Mouse (Mus musculus) ES-Bruce4 (cell line): Measurements from ENCODE around the gene Tcirg1. TPM values are rescaled to one million over a fixed set of nuclear protein-coding genes. Genes with fewer than 3 reads are reported as not detected.

Experiments
- H3K27ac ChIP-seq: 2 replicates; pipeline ENCODE4 v1.5.1; 2012; ENCODE audit warnings: low read length, inconsistent platforms; ENCODE audit not compliant: insufficient read depth
- H3K27me3 ChIP-seq: 2 replicates; pipeline ENCODE4 v1.6.1; 2012; ENCODE audit warnings: mild to moderate bottlenecking, low read length, inconsistent platforms; ENCODE audit not compliant: control insufficient read depth, poor library complexity, insufficient read depth, severe bottlenecking
- H3K36me3 ChIP-seq: 2 replicates; pipeline ENCODE4 v1.6.1; 2012; ENCODE audit warnings: inconsistent platforms, mild to moderate bottlenecking, low read length, moderate library complexity; ENCODE audit not compliant: control insufficient read depth, poor library complexity, insufficient read depth, severe bottlenecking
- H3K4me1 ChIP-seq: one replicate; pipeline ENCODE4 v1.8.1; 2011; ENCODE audit warnings: low read length; ENCODE audit not compliant: control insufficient read depth, insufficient read depth
- H3K4me3 ChIP-seq: 2 replicates; pipeline ENCODE4 v1.5.1; 2011; ENCODE audit warnings: low read depth, mild to moderate bottlenecking, low read length
- H3K9ac ChIP-seq: 2 replicates; pipeline ENCODE4 v1.6.1; 2012; ENCODE audit warnings: low read depth, mild to moderate bottlenecking, inconsistent platforms; ENCODE audit not compliant: poor library complexity, severe bottlenecking
- H3K9me3 ChIP-seq: replicated peaks from 2 replicates; pipeline ENCODE4 v1.6.1; 2012; ENCODE audit warnings: mild to moderate bottlenecking, low read length, inconsistent platforms; ENCODE audit not compliant: control insufficient read depth, poor library complexity, insufficient read depth, severe bottlenecking
- CTCF ChIP-seq: IDR thresholded peaks from one replicate; pipeline ENCODE4 v1.8.1; 2011; ENCODE audit warnings: low read depth, low read length
- EP300 ChIP-seq: IDR thresholded peaks from 2 replicates; pipeline ENCODE4 v1.6.1; 2011; ENCODE audit warnings: low read depth, low read length; ENCODE audit not compliant: insufficient read depth
- POLR2A ChIP-seq: IDR thresholded peaks from one replicate; pipeline ENCODE4 v1.8.1; 2011; ENCODE audit warnings: low read length; ENCODE audit not compliant: insufficient read depth
- polyA plus RNA-seq: library from polyadenylated mRNA; stranded (reverse); fragments of >200 nt; gene quantifications from 2 replicates; pipeline ENCODE4 v1.2.4, GENCODE M21; 2011; ENCODE audit warnings: low read depth; ENCODE audit not compliant: missing spikeins, insufficient read depth, insufficient read length

The Tcirg1 gene
- polyA plus RNA-seq, 1 experiment = 25.2 TPM

DNA sequence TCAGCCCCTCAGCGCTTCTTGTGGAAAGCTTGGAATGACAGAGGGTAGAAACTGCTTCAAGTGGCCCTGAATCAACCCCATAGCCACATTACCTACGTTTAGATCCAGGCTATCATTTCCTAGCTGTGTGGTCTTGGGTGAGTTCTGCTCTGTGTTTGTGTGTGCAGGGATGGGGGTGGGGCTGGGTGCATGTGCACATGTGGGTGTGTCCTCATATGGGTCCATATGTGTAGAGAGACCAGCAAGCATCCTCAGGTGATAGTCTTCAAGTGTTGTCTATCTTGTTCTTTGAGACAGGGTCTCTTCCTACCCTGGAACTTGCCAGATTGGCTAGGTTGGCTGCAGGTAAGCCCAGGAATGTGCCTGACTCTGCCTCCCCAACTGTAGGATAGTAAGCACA, 57.7 kb downstream of the Tcirg1 start:
- H3K4me1 ChIP-seq = peaks cover 7% of the 10 kb centered on the region

DNA sequence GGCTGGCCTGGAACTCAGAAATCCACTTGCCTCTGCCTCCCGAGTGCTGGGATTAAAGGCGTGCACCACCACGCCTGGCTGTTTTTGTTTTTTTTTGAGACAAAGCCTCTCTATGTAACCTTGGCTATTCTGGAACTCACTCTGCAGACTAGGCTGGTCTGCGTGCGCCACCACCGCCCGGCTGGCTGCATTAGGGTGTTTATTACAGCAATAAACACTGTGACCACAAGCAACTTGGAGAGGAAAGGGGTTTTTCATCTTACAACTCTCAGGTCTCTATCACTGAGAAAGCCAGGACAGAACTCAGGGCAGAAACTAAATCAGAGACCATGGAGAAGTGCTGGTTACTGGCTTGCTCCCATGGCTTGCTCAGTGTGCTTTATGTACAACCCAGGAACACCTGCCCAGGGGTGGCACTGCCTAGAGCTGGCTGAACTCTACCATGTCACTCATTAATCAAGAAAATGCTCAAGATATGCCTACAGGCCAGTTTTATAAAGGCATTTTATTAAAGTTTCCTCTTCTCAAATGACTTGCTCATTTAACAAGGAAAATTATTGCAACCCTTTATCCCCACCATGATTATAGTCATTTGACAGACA, 58.6 kb downstream of the Tcirg1 start:
- Histone ChIP-seq H3K9me3 (no peaks in the 10 kb centered on the region), H3K9ac (no peak overlapping the region), H3K4me1 (peaks cover 12% of the 10 kb centered on the region), H3K27me3 (no peaks in the 10 kb centered on the region), H3K4me3 (no peak overlapping the region), H3K36me3 (no peaks in the 10 kb centered on the region), H3K27ac (no peak overlapping the region)
- TF ChIP-seq EP300 (no peak), CTCF (no peak)

More for the DNA sequence above, 57.7 kb downstream of the Tcirg1 start:
- Histone ChIP-seq H3K9ac (no peak overlapping the region), H3K4me3 (no peak overlapping the region), H3K9me3 (no peaks in the 10 kb centered on the region), H3K27me3 (no peaks in the 10 kb centered on the region), H3K36me3 (peaks cover 4% of the 10 kb centered on the region), H3K27ac (no peak overlapping the region)
- no peak for TF ChIP-seq POLR2A
- no peak for TF ChIP-seq EP300
- TF ChIP-seq CTCF = no peak

GRCm38 (mm10) chr19:3847711-3848110, 59.2 kb downstream of the Tcirg1 start:
- H3K27ac ChIP-seq = no peak overlapping the region
- no peak overlapping the region for H3K4me3 ChIP-seq
- no peaks in the 10 kb centered on the region for H3K36me3 ChIP-seq
- no peak overlapping the region for H3K9ac ChIP-seq
- TF ChIP-seq CTCF (no peak), EP300 (no peak), POLR2A (no peak)
- H3K4me1 ChIP-seq = peaks cover 14% of the 10 kb centered on the region
- no peaks in the 10 kb centered on the region for H3K9me3 ChIP-seq
- no peaks in the 10 kb centered on the region for H3K27me3 ChIP-seq

DNA sequence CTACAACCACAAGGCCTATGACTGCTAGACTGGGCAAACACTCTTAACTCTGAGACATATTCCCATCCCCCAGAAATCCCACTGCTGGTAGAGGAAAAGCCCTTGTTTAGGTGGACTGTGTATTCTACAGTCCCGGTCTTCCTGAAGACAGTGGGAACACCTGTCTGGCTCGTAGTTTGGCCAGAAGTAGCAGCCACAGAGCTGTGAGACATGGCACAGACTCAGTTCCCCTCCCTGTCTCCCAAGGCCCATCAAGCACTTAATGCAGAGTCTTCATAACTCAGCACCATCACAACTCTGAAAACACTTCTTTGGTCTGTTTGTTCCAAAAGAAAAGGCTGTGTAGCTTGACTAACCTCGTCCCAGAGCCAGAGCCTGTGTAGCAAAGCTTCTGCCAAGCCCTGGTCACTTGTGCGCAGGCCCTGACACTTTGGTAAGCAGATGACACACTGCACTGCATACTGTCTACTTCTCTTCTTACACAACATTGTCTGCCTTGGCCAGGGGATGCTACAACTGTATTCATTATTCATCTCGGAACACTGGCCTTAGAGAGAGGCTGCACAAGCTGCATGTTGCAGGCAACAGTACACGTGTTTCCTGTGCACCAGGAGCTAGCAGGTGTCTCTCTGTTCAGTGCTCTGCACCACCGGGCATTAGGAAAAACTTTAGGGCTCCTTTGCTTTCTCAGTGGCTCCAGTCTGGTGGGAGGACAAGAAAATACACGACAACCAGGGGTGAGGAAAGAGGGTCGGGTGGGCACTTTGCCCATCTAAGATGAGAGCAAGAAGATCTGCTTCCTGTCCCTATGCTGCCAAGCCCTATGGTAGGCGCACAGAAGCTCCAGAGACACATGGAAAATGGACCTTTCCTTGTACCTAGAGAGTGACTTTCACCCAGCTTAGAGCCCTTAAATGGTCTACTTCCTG, 60.0 kb downstream of the Tcirg1 start:
- H3K27me3 ChIP-seq = no peaks in the 10 kb centered on the region
- no peaks in the 10 kb centered on the region for H3K36me3 ChIP-seq
- H3K27ac ChIP-seq = peak overlapping the region; percentile 29; the same call in 1 of the 2 replicates
- no peaks in the 10 kb centered on the region for H3K9me3 ChIP-seq
- H3K9ac ChIP-seq = 0 out of 2 replicates have a peak overlapping the region, but pooled peaks have one; percentile 18
- H3K4me1 ChIP-seq = peaks cover 14% of the 10 kb centered on the region
- H3K4me3 ChIP-seq = peak overlapping the region; percentile 44
- TF ChIP-seq CTCF (no peak), EP300 (no peak), POLR2A (no peak)

Other genes starting within 250 kb of the Tcirg1 start
- gene Lrp5, start 220.6 kb downstream of the Tcirg1 start, polyA plus RNA-seq = 38.6 and 40.2 TPM in 2 replicates
- 30.7 and 31.8 TPM in 2 replicates for gene 1810055G02Rik, start 198.8 kb downstream of the Tcirg1 start, polyA plus RNA-seq
- gene Kmt5b, start 139.7 kb downstream of the Tcirg1 start, polyA plus RNA-seq = 34.6 and 39.4 TPM in 2 replicates
- gene Chka, start 55.4 kb downstream of the Tcirg1 start, polyA plus RNA-seq = 142 and 148 TPM in 2 replicates
- 91.7 and 112 TPM in 2 replicates for gene Ndufs8, start 5.6 kb upstream of the Tcirg1 start, polyA plus RNA-seq
- gene Aldh3b1, start 22.7 kb upstream of the Tcirg1 start, polyA plus RNA-seq = 0.66 and 0.96 TPM in 2 replicates
- gene Unc93b1, start 28.1 kb upstream of the Tcirg1 start, polyA plus RNA-seq = 12.1 and 13.5 TPM in 2 replicates
- not detected in 2 replicates for gene Aldh3b3, start 51.5 kb upstream of the Tcirg1 start, polyA plus RNA-seq
- gene Aldh3b2, start 65.2 kb upstream of the Tcirg1 start, polyA plus RNA-seq = 1.3 and 1.4 TPM in 2 replicates
- 4.8 and 7.8 TPM in 2 replicates for gene Acy3, start 79.4 kb upstream of the Tcirg1 start, polyA plus RNA-seq
- gene Tbx10, start 85.6 kb upstream of the Tcirg1 start, polyA plus RNA-seq = not detected in 2 replicates
- gene Nudt8, start 93.4 kb upstream of the Tcirg1 start, polyA plus RNA-seq = 17.3 and 20.8 TPM in 2 replicates
- gene Gm49405, start 93.5 kb upstream of the Tcirg1 start, polyA plus RNA-seq = 2.4 and 3.0 TPM in 2 replicates
- 2.9 and 3.6 TPM in 2 replicates for gene Doc2g, start 96.2 kb upstream of the Tcirg1 start, polyA plus RNA-seq
- gene Ndufv1, start 105.7 kb upstream of the Tcirg1 start, polyA plus RNA-seq = 77.9 and 89.6 TPM in 2 replicates
- gene Gstp1, start 130.9 kb upstream of the Tcirg1 start, polyA plus RNA-seq = 119 and 155 TPM in 2 replicates
- gene Gstp2, start 138.9 kb upstream of the Tcirg1 start, polyA plus RNA-seq = 29.3 and 32.1 TPM in 2 replicates
- gene Gstp3, start 152.4 kb upstream of the Tcirg1 start, polyA plus RNA-seq = 0.91 and 2.3 TPM in 2 replicates
- gene Cabp2, start 174.4 kb upstream of the Tcirg1 start, polyA plus RNA-seq = not detected in 2 replicates
- gene Cdk2ap2, start 190.0 kb upstream of the Tcirg1 start, polyA plus RNA-seq = 26.9 and 32.5 TPM in 2 replicates
- 9.8 and 11.2 TPM in 2 replicates for gene Pitpnm1, start 192.9 kb upstream of the Tcirg1 start, polyA plus RNA-seq
- 43.8 and 51.3 TPM in 2 replicates for gene Aip, start 218.7 kb upstream of the Tcirg1 start, polyA plus RNA-seq
- not detected in 2 replicates for gene Gpr152, start 232.7 kb upstream of the Tcirg1 start, polyA plus RNA-seq
- not detected in 2 replicates for gene Cabp4, start 236.9 kb upstream of the Tcirg1 start, polyA plus RNA-seq
- 82.4 and 88.1 TPM in 2 replicates for gene Coro1b, start 241.5 kb upstream of the Tcirg1 start, polyA plus RNA-seq
- not detected in 2 replicates for gene Ptprcap, start 246.5 kb upstream of the Tcirg1 start, polyA plus RNA-seq